Mouse (Mus musculus): ENCODE measurements at regions not wholly inside any gene's neighbourhood (a gene's known extent, or its start where the extent isn't known, plus 50 kb on each side); places are given as distances from the start of the nearest gene placed in this dataset.

- DNase-seq, result no peak
Measured at GRCm38 (mm10) chr6:16572828-16573227, 325.4 kb downstream of the Tfec start.

DNA sequence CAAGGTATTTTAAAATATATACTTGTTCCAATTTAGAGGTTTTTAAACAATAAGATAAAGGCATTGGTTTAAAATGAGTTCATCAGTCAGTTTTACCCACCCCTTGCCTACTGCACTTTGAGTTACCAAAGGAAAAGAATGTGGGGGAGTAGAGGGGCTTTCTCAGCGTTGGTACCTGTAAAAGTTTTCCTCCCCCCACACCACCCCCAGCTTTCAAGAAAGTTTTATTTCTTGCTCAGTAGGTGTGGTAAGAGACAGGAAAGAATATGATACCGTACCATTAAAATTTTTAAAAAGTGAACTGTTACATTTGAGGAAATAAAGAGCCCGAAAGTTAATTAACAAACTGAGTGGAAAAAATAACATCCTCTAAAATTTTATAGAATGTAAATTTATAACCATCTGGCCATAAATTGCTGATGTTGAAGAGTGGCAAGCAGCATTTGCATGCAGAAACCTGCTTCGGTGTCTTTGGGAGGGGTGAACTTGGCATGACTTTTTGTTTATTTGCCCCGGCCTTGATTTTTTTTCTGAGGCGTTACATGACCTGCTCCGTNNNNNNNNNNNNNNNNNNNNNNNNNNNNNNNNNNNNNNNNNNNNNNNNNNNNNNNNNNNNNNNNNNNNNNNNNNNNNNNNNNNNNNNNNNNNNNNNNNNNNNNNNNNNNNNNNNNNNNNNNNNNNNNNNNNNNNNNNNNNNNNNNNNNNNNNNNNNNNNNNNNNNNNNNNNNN, 346.1 kb downstream of the Tfec start:
- no peak for DNase-seq

- no peak for DNase-seq
Measured at GRCm38 (mm10) chr6:16551131-16551530, 347.1 kb downstream of the Tfec start.

- DNase-seq, result peak; percentile 4
Measured at GRCm38 (mm10) chr6:16550445-16550844, 347.8 kb downstream of the Tfec start.

- no peak for DNase-seq
Measured at GRCm38 (mm10) chr6:16514054-16514453, 384.2 kb downstream of the Tfec start.

DNA sequence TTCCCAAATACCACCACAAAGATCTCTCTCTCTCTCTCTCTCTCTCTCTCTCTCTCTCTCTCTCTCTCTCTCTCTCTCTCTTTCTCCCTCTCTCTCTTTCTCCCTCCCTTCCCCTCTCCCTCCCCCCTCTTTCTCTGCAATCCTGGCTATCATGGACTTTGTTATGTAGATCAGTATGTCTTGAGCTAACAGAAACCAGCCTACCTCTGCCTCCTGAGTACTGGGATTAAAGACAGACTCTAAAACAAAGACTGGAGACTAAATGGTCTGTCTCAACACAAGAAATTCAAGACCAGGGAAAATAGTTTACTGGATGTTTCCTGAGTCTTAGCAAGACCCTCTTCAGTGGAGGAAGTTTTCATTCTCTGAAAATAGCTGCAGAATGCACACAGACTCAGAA, 384.7 kb downstream of the Tfec start:
- no peak for DNase-seq

DNA sequence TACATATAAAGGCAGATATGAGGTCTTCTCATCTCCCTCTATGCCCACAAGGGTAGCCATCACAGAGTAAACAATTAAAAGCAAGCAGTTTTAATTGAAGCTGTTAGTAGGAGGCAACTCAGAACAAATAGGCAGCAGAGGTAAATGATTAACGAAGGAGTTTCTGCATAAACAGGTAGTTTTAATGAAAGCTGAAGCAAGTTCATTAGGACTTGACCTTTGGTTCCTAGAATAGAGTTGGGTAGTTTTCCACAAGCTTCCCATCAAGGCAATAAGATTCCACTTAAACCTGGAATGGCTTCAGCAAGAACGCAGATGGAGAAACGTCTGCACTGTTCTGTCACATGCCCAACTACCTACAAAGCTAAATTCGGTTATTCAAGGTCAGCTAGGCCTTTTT, 394.4 kb downstream of the Tfec start:
- no peak for DNase-seq

GRCm38 (mm10) chr6:16487015-16487630, 411.1 kb downstream of the Tfec start:
- DNase-seq, result no peak

DNA sequence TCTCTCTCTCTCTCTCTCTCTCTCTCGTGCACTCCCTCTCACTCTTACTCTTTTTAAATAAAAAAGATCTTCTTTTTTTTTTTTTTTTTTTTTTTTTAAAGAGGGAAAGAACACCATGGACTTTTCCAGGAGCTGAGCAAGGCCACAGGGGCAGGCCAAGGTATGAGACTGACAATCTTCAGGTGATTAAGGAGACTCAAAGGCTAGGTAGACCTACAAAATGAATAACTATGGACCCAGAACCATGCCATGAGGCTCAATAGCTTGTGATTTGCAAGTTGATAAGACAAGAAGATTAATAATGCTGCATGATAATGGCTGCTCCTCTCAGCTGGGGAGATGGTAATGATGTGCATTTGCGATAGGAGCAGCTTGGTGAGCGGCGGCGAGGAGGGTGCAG, 414.9 kb downstream of the Tfec start:
- no peak for DNase-seq

DNA sequence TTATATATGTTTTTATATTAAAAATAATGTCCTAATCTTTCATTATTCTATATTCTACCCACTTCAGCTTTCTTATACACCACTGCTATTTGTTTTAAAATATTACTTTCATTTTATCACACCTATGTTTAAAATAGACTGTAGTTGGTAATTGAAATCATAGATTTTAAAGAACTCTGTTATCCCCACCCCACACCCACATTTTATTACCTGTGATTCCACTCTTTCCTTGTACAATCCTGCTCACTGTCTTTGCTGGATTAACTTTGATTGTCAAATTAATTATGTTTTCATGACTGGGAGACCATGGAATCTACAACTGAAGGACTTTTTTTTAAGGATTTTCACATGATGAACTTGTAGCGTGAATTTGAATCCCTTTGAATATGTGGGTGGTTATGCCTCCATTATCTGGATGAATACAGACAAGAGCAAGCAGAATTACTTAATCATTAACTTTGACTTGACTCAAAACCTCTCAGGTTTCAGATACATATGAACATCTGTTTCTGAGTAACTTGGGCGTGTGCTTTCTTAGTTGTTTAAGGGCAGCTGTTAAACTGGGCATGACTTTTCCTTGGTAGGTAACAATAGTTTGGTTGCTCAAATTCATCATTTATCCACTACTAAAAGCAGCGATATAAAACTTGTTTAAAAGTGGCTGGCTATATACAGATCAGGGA, 429.4 kb downstream of the Tfec start:
- DNase-seq, result no peak

DNA sequence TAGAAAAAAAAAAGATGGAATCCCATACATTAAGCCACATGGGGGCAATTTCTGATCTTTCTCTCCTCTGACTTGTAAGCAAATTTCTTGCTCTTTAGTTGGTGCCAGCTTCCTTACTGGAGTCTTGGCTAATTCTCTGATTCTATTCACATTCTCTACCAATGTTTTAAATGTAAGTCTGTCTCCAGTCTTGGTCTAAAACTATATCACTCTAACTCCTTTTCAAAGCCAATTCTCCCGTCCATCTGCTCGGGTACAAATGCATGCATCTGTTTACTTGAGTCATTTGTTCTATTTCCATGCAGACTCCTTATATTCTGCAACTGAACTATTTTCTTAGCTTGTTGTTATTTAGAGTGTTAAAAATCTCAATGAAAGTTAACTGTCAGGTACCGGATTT, 440.0 kb downstream of the Tfec start:
- DNase-seq, result no peak
